Mouse (Mus musculus) heart, postnatal 0 days (tissue): ENCODE measurements around the gene Sdk2.

Experiments used
- CTCF ChIP-seq: IDR thresholded peaks from 2 replicates; pipeline ENCODE4 v1.5.1; 2016; ENCODE audit warnings: antibody characterized with exemption, control low read depth, low read depth
- EP300 ChIP-seq: IDR thresholded peaks from 2 replicates; pipeline ENCODE4 v1.6.1; 2016; ENCODE audit warnings: antibody characterized with exemption, low read depth

- TF ChIP-seq CTCF: no peak
- TF ChIP-seq EP300: no peak
These were observed 302.6 kb downstream of the Sdk2 start for GRCm38 (mm10) chr11:113764132-113764849.
